Mouse (Mus musculus) adrenal gland, postnatal 36 days (tissue): ENCODE results near the gene Tom1l1. TPM values are rescaled to one million over a fixed set of nuclear protein-coding genes. Genes with fewer than 3 reads are reported as not detected.
"Not testable (repeated sequence)": the region's sequence is repeated elsewhere in the genome, so short reads cannot be mapped to it uniquely, and the experiment has no call there.

Source experiments
- DNase-seq, 2 experiments: peaks; one replicate each; pipeline ENCODE4 v3.0.0; 2021; ENCODE audit warnings: mixed read lengths in 1 of 2
- long read RNA-seq, 2 experiments: library from polyadenylated mRNA; stranded (forward); transcript quantifications; one replicate each; pipeline ENCODE4 v2.0.0; 2021; ENCODE audit warnings: borderline sequencing depth in 2 of 2
- total RNA-seq, 2 experiments: library from RNA; stranded (reverse); gene quantifications; 2 replicates each; pipeline ENCODE4 v1.2.3; 2021

Tom1l1 gene
- 10 to 100 TPM; 43.9 to 68.2 TPM for total RNA-seq
- long read RNA-seq, experiment 1, full-length matches to known transcripts: 37 of 48 reads
- long read RNA-seq, experiment 1, partial matches to known transcripts: 2 of 48 reads
- long read RNA-seq, experiment 1, other reads (novel, unspliced or antisense): 9 of 48 reads
- long read RNA-seq, experiment 2, full-length matches to known transcripts: 11 of 13 reads
- long read RNA-seq, experiment 2, partial matches to known transcripts: 1 of 13 reads
- long read RNA-seq, experiment 2, other reads (novel, unspliced or antisense): 1 of 13 reads

DNA sequence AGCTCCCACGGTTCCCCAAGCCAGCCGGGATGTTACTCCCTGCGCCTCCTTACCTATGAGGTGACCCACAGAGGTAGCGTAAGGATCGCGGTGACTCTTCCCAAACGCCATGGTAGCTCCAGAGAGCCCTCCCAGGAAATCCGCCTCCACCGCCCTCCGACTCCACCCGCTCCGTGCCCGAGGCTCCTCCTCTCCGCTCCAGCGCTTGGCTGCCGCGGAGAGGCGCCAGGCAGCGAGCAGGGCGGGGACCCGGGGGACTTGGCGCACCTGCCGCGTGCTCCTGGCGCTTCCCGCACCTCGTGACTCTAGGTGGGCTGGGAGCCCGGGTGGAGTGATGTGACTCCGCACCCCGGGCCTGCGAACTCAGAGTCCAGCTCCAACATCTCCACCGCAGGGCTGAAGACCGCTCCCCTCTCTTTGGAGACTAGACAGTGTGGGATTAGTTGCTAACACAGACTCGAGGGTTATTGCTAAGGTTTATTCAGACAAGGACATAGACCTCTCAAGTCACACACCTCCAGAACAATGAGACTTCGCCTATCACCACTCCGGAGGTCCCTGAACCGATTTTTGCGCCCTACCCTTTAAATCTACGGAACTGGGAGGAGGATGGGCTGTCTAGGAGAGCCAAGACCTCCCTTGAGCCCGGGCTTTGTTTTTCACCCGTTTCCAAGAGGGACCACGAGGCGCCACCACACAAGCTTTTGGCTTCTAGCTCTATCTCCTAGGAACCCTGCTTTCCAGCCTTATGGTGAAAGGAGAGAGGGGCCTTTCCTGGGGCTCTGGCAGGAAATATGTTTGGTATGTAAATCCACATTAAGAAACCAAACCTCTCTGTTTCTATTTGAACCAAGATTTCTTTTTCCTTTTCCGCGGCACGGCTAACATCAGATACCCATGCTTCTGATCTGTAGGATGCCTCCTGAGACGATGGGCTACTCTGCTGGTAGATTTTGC is at the start of gene Tom1l1:
Gene Tom1l1, minus strand, starts transcription at position 907 of the 957 bp plus-strand sequence.
- peak; percentile 92 for DNase-seq

DNA sequence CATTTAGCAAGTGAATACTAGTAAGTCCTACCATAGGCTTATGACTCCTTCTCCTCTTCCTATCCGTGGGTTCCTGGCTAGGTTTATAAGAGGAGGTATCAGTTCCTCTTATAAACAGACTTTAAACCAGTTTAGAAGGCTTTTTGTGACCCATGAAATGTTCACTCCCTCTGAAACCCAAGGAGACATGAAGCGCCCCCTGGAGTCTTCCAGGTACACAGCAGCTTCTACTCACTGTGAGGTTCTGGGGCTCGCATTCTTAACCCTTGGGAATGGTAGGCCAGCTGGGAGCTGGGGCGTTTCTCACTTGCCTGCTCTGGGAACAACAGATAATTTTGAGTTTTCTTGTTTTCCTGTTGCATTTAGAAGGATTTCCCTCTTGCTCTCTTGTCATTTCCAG is 45.4 kb upstream of the Tom1l1 start:
- DNase-seq: peak in 1 of 2 experiments; percentile 2

DNA sequence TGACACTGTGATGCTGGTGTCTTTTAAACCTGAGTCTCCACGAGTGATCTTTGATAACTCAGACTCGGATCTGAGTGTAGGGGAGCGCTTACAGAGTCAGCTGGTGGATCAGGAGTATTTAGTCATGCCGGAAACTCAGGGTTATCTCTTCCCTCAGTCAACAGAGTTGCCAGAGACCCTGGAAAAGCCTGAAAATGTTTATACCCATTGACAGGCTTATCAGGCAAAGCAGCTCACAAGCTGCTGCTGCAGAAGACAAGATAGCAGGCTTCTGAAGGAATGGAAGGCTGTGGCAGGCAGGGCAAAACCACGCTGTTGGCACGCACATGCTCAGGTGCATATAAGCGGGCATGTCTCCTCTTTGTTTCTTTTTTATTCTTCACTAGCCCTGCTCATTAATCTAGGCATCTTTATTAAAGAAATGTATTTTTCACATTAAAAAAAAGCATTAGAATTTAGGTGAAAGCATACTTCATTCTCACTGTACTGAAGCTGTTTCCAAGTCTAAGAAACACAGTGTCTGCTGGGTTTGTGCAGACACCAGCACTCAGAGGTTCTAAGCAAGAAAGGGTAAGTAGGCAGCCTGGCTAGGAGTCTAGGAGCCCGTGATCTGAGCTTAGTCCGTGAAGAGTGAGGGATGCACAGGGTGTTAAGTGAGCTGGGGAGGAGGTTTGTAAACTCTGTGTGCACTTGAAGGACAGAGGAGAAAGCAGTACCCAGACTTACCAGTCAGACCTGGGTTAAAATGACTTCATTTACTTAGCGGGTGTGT is 39.4 kb upstream of the Tom1l1 start:
- DNase-seq: no peak

DNA sequence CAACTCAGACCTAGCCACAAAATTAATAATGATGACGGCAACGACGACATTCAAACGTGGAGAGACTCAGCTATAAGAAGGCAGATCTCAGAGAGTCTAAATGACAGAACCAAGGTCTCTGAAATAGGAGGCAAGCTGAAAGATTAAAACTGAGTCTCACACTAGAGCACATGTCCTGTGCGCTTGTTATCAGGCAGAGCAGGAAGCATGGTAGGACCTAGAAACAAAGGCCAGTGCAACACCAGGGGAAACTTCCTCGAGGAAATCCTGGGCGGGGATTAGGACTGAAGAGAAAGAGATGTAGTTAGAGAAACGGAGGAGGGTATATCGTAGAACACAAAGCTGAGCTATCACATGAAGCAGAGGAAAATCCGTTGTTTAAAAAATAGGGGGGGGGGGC is 38.6 kb upstream of the Tom1l1 start:
- no peak for DNase-seq

DNA sequence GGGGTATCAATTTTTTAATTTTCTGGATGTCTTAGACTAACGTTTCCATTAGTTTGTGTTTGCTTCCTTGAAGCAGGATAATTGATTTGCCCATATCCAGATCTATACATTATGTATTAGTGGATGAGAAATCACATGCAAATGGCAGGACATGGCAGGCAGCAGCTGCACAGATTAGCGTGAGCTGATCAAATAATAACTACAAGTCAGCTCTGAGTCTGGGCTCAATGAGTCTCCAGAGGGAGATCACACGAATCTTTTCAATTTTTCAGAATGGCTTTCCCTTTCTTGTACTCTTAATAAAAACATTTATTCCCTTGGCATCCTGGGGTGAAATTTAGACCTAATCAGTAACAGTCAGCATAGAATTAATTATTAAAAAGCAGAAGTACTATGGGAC is 34.1 kb upstream of the Tom1l1 start:
- no peak for DNase-seq

DNA sequence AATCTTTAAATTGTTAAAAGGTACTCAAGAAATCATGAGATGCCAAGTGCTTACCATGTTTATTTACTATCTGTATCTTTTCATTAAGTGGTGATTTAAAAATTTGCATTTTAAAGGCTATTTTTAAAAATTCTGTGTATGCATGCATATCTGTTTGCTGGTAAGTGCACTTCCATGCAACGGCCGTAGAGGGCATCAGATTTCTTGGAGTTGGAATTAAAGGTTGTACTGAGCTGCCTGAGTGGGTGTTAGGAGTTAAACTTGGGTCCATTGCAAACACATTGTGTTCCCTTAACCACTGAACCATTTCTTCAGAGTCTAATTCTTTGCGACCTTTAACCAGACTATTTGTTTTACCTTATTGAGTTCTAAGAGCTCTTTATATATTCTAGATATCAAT is 29.6 kb upstream of the Tom1l1 start:
- DNase-seq: no peak

DNA sequence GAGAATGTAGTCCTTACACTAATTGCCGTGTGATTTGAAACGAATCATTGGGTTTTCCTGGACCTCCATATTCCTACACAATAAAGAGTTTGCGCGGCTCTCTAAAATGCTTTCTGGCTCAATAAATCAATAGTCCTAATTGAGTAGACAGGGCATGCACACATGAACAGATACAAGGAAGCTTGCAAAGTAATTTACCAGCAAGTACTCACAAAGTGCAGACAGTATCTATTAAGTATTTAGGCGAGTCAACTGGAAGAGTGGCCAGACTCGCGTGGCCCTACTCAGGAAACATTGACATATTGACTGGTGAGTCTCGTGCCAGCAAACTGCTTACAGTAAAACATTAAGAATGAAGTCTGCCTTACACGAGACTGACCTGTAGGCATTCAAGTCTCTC is 23.4 kb upstream of the Tom1l1 start:
- DNase-seq: no peak

DNA sequence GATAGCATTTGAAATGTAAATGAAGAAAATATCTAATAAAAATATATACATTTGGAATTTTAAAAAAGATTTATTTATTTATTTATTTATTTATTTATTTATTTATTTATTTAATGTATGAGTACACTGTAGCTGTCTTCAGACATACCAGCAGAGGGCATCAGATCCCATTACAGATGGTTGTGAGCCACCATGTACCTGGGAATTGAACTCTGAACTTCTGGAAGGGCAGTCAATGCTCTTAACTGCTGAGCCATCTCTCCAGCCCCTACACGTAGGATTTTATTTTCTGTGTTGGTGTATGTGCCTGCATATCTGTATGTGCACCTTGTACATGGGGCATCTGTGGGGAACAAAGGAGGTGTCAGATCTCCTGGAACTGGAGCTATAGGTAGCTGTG is 19.0 kb upstream of the Tom1l1 start:
- not testable (repeated sequence) for DNase-seq

DNA sequence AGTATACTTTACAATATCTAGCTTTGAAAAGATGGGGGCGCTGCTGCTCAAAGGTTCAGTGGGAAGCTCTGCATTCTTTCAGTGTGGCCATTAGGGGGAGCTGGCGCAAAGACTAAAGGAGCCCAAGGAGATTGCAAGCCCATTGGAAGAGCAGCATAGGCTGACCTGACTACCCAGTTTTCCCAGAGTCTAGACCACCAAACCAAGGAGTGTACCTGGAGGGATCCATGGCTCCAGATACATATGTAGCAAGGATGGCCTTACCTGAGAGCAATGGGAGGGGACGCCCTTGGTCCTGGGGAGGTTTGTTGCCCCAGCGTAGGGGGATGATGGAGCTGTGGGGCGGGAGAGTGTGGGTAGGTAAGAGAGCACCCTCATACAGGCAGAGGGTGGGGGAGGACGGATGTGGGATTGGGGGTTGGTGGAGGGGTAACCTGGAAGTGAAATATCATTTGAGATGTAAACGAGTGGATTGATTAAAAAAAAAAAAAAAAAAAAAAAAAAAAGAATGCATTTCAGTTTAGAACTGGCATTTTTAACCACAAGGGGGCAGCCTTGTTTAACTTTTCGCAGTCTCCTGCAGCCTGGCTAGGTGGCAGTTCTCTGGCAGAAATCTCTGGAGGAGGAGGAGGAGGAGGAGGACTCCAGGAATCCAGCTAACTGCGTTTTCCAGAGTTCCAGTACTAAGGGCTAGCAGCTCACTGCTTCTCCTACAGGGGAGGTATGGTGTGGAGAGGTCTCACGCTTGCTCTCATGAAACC is 9.5 kb upstream of the Tom1l1 start:
- DNase-seq: peak; percentile 76 to 85

DNA sequence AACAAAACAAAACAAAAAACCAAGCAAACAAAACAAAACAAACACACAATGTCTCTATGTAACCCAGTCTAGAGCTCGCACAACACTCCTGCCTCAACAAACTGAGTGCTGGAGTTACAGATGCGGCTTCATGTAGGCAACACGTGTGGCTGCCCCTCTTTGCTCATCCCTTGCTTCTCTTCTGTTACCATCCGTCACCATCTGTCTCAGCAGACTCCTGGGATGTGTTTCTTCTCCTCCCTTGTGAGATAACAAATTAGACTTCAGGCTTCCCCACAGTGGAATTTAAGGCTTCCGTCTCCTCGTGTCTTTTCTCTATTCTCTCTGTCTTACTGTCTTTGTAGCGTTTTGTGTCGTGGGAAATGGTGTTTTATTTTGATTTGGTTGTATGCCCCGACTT is 7.6 kb upstream of the Tom1l1 start:
- DNase-seq: no peak

DNA sequence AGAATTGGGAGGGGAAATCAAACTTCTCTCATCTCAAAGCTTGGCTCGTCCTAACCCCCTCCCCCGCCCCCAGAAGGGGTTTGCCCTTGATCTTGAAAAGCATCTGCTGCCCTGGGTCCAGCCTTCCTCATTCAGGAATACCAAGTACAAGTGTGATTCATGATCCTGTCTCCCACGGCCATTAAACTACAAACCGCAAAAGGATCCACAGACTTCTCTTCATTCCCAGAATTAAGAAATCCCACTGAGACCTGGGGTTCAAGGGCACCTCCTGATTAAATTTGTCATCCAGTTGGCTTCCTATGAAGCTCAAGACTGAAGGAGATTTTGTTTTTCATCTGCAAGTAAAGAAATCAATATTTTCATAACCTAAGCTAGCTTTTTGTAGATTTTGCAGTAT is 6.0 kb upstream of the Tom1l1 start:
- peak; percentile 7 to 13 for DNase-seq

DNA sequence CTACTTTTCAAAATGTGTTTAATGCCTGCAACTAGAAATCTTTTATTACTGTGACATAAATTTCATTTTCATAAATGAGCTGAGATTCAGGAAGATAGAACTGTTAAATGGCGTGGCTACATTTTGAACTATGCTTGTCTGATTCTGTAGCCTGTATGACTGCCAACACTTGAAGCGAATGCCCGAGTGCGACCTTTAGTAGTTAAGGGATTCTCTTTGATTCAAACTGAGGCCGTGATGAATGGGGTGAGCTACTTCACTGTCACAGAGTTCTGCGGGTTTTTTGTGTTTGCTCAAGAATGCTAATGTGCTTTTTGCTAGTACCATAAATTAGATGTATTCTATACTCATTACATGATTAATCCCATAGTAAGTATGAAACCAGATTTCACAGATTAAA is 2.2 kb upstream of the Tom1l1 start:
- DNase-seq: no peak

DNA sequence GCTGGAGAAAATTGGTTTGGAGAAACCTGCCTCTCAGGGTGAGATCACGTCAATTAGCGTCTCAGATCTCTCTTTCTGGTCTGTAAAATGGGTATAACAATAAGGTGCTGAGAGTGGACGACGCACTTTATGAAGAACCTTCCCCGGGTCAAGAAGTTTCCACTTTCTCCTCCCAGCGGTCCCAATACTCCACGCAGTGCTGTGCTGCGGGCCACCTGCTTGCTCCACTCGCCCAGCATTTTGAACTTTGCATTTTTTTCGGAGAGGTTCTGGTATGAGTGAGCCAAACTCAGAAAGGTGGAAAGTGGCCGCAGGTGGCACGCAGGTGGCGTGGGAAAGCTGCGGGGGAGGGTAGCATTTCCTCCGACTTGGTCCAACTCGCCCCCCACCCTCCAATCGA is 1.1 kb downstream of the Tom1l1 start:
- DNase-seq: peak in 1 of 2 experiments; percentile 21

DNA sequence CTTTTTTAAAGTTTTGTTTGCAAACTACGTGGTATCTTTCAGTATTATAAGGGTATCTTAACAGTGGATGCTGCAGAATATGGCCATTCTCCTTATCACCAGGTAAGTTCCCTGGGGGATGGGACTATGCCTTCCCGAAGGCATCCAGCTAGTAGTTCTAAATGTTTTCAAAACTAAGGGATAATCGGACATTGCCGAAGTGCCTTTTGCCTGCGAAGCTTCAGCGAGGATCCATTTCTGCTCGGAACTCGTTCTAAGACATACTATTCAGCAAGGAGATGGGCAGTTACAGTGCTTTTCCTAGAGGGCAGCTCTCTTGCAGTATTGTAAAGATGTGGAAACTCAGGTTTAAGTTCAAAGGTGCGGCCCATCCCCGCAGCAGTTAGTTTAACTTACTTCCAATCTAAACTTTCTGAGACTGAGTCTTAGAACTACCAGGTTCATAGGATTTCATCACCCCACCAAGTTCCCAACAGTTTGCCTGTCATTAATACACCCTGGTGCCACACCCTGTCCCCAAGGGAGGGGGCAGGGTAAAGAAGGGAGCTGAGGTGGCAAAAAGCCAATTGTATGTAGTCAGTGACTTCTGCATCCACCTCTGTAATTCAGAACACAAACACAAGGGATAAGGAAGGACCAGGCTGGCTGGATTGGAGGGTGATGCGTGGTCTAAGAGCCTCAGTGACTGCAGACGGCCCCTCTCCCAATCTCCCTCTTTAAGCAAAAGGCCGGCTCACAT is 1.7 kb downstream of the Tom1l1 start:
- DNase-seq: no peak

DNA sequence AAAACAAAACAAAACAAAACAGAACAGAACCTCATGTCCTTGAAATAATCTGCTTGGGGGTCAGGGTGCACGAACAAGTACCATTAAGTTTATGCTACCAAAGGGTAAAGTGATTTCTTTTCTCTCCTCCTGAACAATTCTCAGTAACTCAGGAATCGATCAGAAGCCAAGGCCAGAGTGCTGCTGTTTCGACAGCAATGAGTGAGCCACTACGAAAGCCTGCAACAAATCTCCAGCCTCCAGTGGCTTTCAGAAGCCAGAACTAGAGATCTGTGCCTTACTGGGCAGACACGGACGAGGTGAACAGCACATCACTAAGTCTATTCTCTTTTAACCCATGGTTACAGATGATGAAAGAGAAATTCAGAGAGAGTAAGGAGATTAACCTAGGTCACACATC is 3.0 kb downstream of the Tom1l1 start:
- peak in 1 of 2 experiments; percentile 40 for DNase-seq

DNA sequence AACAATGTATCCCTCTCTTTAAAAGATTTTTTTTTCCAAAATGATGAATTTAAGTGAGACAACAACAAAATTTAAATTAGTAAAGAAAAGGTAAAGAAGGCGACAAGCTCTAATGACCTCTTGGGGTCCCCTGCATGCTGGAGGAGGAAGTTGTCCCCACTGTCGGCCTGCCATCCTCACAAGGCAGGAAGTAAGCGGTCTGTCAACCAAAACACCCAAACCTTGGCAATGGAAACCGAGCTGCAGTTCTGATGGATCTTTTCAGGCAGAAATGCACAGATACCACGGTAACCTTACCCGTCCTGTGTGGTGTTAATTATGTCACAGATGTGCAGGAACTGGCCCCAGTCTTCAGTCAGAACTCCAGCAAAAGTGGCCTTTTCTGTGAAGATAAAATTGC is 3.4 kb downstream of the Tom1l1 start:
- DNase-seq: no peak

DNA sequence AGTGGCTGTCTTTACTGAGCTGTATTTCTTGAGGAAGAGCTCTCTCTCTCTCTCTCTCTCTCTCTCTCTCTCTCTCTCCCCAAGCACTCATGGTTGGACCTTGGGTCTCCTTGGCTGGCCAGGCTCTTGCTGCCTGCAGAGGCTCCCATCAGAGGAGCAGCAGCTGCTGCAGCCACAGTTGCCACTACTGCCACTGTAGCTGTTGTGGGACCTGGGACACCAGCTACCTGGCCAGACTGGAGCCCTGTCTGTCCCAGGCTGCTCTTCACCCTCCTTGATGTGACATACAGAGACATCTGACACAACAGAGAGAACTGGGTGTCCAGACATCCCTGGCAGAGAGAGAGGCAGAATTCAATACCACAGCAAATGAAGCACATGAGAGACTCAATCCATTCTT is 7.0 kb downstream of the Tom1l1 start:
- no peak for DNase-seq

DNA sequence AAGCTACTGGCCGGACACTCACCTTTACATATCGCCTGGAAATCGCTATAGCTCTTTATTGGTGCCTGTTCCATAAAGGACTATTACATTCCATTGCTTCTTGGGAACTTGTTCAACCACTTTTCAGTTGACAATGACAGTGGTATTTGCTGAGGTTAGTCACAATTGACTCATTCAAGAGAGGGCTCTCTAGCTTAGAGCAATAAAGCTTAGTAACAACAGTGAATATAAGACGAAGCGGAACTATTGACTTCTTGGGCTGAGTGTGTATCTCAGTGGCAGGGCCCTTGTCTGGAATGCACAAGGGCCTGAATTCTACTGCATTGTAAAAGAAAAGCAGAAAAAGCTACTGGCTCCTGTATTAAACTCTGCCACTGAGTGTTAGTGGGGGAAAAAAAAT is 9.6 kb downstream of the Tom1l1 start:
- no peak for DNase-seq

DNA sequence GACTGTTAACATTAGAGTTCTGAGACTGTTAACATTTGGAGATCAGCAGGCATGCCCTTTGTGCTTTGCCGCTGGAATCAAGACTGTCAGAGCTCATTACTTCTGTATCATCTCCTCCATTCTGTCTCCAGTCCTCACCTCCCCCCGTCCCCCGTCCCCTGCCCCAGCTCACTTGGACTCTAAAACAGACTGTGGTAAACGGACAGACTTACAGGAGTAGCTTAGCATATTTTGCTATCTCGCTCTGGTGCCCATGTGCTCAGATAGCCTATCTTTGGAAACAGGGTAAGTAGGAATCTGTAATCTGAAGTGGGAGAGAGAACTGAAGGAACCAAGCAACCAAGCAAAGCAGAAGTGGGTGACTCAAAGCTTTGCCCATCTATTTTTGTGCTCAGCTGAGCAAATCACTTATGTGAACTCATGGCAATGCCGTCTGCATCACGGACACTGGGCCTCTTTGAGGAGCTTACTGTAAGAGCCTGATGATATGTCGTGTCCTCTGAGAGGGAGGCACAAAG is 10.3 kb downstream of the Tom1l1 start:
- DNase-seq: no peak

DNA sequence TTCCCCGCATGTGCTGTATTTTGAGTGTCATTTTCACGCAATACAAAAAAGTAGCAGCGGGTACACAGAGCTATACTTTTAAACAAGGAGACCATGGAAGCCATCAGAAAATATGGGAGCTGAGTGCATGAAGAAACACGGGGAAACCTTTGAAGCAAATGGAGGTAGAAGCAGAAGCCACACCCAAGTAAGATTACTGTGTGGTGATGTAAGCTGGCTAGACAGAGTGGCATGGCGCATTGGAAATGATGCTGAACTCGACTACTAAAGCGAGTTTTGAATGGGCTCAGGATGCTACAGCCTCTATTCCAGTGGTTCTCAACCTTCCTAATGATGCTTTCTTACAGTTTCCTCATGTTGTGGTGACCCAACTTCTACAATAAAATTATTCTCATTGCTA is 11.1 kb downstream of the Tom1l1 start:
- DNase-seq: no peak
